Mouse (Mus musculus) midbrain, embryonic 15.5 days (tissue): ENCODE results near the gene Rab27a. TPM values are rescaled to one million over a fixed set of nuclear protein-coding genes. Genes with fewer than 3 reads are reported as not detected.

Experiments used
- ATAC-seq: fragments of 200-750 bp; cut with Nextera tagmentation; replicated peaks from 2 replicates; pipeline ENCODE4 v1.8.0; 2017; ENCODE audit warnings: moderate TSS enrichment
- H3K27ac ChIP-seq: fragments of 300-500 bp; sonication (generic); 2 replicates; pipeline ENCODE4 v1.5.1; 2015; ENCODE audit warnings: mild to moderate bottlenecking, inconsistent platforms
- H3K27me3 ChIP-seq: fragments of 300-500 bp; sonication (generic); replicated peaks from 2 replicates; pipeline ENCODE4 v1.6.1; 2015; ENCODE audit warnings: inconsistent platforms
- H3K36me3 ChIP-seq: fragments of 300-500 bp; sonication (generic); replicated peaks from 2 replicates; pipeline ENCODE4 v1.6.1; 2015; ENCODE audit warnings: inconsistent platforms
- H3K4me1 ChIP-seq: fragments of 300-500 bp; sonication (generic); 2 replicates; pipeline ENCODE4 v1.6.1; 2015; ENCODE audit warnings: inconsistent platforms
- H3K4me2 ChIP-seq: fragments of 300-500 bp; sonication (generic); 2 replicates; pipeline ENCODE4 v1.6.1; 2015; ENCODE audit warnings: inconsistent platforms, mild to moderate bottlenecking, moderate library complexity
- H3K4me3 ChIP-seq: fragments of 300-500 bp; sonication (generic); 2 replicates; pipeline ENCODE4 v1.5.1; 2015; ENCODE audit warnings: mild to moderate bottlenecking, inconsistent platforms
- H3K9ac ChIP-seq: fragments of 300-500 bp; sonication (generic); 2 replicates; pipeline ENCODE4 v1.6.1; 2015; ENCODE audit warnings: mild to moderate bottlenecking, inconsistent platforms
- H3K9me3 ChIP-seq: fragments of 300-500 bp; sonication (generic); 2 replicates; pipeline ENCODE4 v1.6.1; 2016; ENCODE audit warnings: inconsistent platforms
- WGBS: fragments of 180-500 bp; shearing (Covaris S2); methylation state at CpG from one replicate; pipeline ENCODE4 v1.1.7; 2015; ENCODE audit warnings: mixed read lengths; 5-methylcytosine and 5-hydroxymethylcytosine counted together
- microRNA-seq: library from miRNA; unstranded; fragments of <30 nt; microRNA quantifications from one replicate; pipeline ENCODE4, GENCODE M21; 2016
- polyA plus RNA-seq: library from polyadenylated mRNA; unstranded; fragments of >200 nt; fragmentation: Nextera tagmentation; extraction: Ambion mirVana; gene quantifications from 2 replicates; pipeline ENCODE4 v1.2.1, GENCODE M21; 2015

Gene Rab27a
- polyA plus RNA-seq, 1 experiment from 2014 or later: 3.1 TPM

DNA sequence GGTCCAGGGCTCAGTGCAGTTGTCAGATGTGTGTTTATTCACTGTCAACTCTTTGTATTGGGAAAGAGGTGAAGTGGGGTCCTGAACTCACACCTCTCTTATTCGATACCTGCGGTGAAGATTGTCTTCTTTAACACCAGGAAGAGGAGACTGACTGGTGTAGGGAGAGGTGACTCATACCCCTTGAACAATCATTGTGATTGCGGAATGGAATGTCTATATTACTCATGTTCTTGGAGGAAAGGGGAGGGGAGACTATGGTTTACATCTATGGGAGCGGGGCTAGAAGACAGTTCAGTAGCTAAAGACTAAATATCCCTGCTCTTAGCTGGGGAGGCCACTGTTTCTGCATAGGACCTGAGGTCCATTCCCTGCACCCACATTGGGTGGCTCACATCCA lies 85.9 kb downstream of the Rab27a start:
- Histone ChIP-seq H3K4me2 (no peak overlapping the region), H3K9ac (no peak overlapping the region), H3K27me3 (no peaks in the 10 kb centered on the region), H3K4me1 (no peaks in the 10 kb centered on the region), H3K4me3 (no peak overlapping the region), H3K27ac (no peak overlapping the region), H3K9me3 (no peaks in the 10 kb centered on the region), H3K36me3 (peaks cover 21% of the 10 kb centered on the region; the same call in 1 of the 2 replicates)
- ATAC-seq: no peak
- 94% methylated on average over 4 of the region's 4 CpGs for WGBS

DNA sequence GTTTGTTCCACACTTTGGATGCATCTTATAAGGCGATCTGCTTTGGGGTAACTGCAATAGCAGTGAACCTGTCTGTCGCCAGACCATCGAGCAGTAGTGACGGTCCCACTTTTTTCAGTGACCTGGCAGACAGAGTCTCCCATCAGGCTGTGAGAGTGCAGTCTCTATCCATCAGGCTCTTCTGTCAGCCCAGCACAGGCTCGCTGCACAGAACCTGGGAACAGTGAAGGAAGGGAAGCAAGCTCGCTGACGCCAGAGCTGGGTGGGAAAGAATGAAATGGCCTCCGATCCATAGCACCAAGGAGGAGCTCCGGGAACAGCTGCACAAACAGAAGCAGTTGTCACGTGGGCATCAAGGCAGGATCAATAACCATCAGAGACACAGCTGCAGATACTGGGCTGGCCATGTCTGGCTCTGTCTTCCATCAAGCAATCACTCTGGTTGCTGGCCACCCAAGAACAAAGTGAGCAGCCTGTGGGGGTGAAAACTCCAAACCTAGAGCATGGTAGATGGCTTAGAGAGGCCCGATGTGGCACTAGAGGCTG lies 92.8 kb downstream of the Rab27a start:
- no peaks in the 10 kb centered on the region for H3K27me3 ChIP-seq
- no peaks in the 10 kb centered on the region for H3K4me1 ChIP-seq
- H3K4me3 ChIP-seq: no peak overlapping the region
- no peaks in the 10 kb centered on the region for H3K9me3 ChIP-seq
- no peak overlapping the region for H3K27ac ChIP-seq
- no peak overlapping the region for H3K9ac ChIP-seq
- no peaks in the 10 kb centered on the region for H3K36me3 ChIP-seq
- WGBS: 77% methylated on average over 11 of the region's 11 CpGs
- no peak overlapping the region for H3K4me2 ChIP-seq
- no peak for ATAC-seq

Small RNA genes lying within 50 kb of the gene (microRNA-seq; reads per million reads assigned to microRNA genes)
- not detected for gene Gm27353

Other genes starting within 250 kb of the Rab27a start
- 0.45 and 0.47 TPM in 2 replicates for gene Prtg, start 238.0 kb upstream of the Rab27a start, polyA plus RNA-seq
- 13.8 and 15.5 TPM in 2 replicates for gene Pygo1, start 119.2 kb upstream of the Rab27a start, polyA plus RNA-seq
- 1.9 and 2.5 TPM in 2 replicates for gene Dyx1c1, start 86.1 kb upstream of the Rab27a start, polyA plus RNA-seq
- not detected in 2 replicates for gene Gm44503, start 86.0 kb upstream of the Rab27a start, polyA plus RNA-seq
- gene Ccpg1os, start 59.5 kb upstream of the Rab27a start, polyA plus RNA-seq: 20.3 and 22.9 TPM in 2 replicates
- 46.2 and 46.9 TPM in 2 replicates for gene Ccpg1, start 59.4 kb upstream of the Rab27a start, polyA plus RNA-seq
- gene Pigb, start 4.5 kb upstream of the Rab27a start, polyA plus RNA-seq: 15.1 and 17.2 TPM in 2 replicates
- gene Khdc3, start 57.0 kb downstream of the Rab27a start, polyA plus RNA-seq: 0.22 and 0.28 TPM in 2 replicates
- not detected in 2 replicates for gene Gm20509, start 57.6 kb downstream of the Rab27a start, polyA plus RNA-seq
- 96.0 and 100 TPM in 2 replicates for gene Rsl24d1, start 68.6 kb downstream of the Rab27a start, polyA plus RNA-seq